Mouse (Mus musculus) forebrain, embryonic 13.5 days (tissue): ENCODE data around the gene Ncapd3. TPM values are rescaled to one million over a fixed set of nuclear protein-coding genes. Genes with fewer than 3 reads are reported as not detected.

Experiments used
- ATAC-seq: fragments of 200-750 bp; cut with Nextera tagmentation; 2 replicates; pipeline ENCODE4 v1.8.0; 2017
- H3K27ac ChIP-seq: fragments of 300-500 bp; sonication (generic); 2 replicates; pipeline ENCODE4 v1.5.1; 2015; ENCODE audit warnings: inconsistent platforms, mild to moderate bottlenecking, moderate library complexity
- H3K27me3 ChIP-seq: fragments of 300-500 bp; sonication (generic); 2 replicates; pipeline ENCODE4 v1.6.1; 2015; ENCODE audit warnings: mild to moderate bottlenecking, inconsistent platforms
- H3K36me3 ChIP-seq: fragments of 300-500 bp; sonication (generic); 2 replicates; pipeline ENCODE4 v1.6.1; 2015; ENCODE audit warnings: mild to moderate bottlenecking, inconsistent platforms; ENCODE audit not compliant: poor library complexity, severe bottlenecking
- H3K4me1 ChIP-seq: fragments of 300-500 bp; sonication (generic); 2 replicates; pipeline ENCODE4 v1.6.1; 2015; ENCODE audit warnings: inconsistent platforms
- H3K4me2 ChIP-seq: fragments of 300-500 bp; sonication (generic); 2 replicates; pipeline ENCODE4 v1.6.1; 2015; ENCODE audit warnings: inconsistent platforms, mild to moderate bottlenecking, moderate library complexity
- H3K4me3 ChIP-seq: fragments of 300-500 bp; sonication (generic); 2 replicates; pipeline ENCODE4 v1.5.1; 2015; ENCODE audit warnings: mild to moderate bottlenecking, inconsistent platforms
- H3K9ac ChIP-seq: fragments of 300-500 bp; sonication (generic); 2 replicates; pipeline ENCODE4 v1.6.1; 2015; ENCODE audit warnings: mild to moderate bottlenecking, inconsistent platforms
- H3K9me3 ChIP-seq: fragments of 300-500 bp; sonication (generic); replicated peaks from 2 replicates; pipeline ENCODE4 v1.6.1; 2016; ENCODE audit warnings: inconsistent platforms
- WGBS: fragments of 180-500 bp; shearing (Covaris S2); methylation state at CpG from one replicate; pipeline ENCODE4 v1.1.7; 2015; 5-methylcytosine and 5-hydroxymethylcytosine counted together
- polyA plus RNA-seq: library from polyadenylated mRNA; unstranded; fragments of >200 nt; fragmentation: Nextera tagmentation; extraction: Ambion mirVana; gene quantifications from 2 replicates; pipeline ENCODE4 v1.2.1, GENCODE M21; 2015

The Ncapd3 gene
- polyA plus RNA-seq, 1 experiment from 2014 or later, result 26.5 TPM

DNA sequence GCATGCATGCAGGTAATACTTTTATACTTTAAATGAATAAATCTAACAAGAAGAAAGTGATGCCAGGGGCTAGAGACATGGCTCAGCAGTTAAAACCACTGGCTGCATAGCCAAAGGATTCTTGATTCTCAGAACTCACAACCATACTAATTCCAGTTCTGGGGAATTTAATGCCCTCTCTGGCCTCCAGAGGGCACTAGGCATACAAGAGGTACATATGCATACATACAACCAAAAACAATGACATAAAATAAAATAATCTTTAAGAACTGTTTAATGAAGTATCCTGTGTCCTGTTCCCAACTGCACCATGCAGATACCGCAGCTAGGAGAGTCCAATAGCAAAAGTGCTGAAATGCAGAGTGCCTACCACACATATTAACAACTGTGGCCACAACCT, 104.4 kb downstream of the Ncapd3 start:
- Histone ChIP-seq H3K9ac (no peak overlapping the region), H3K36me3 (0 out of 2 replicates have a peak, but pooled peaks cover 10% of the 10 kb centered on the region), H3K27ac (no peak overlapping the region), H3K27me3 (no peaks in the 10 kb centered on the region), H3K9me3 (no peaks in the 10 kb centered on the region), H3K4me3 (no peak overlapping the region), H3K4me2 (no peak overlapping the region), H3K4me1 (no peaks in the 10 kb centered on the region)
- 78% methylated on average over 1 of the region's 1 CpGs for WGBS
- ATAC-seq, result peak; percentile 21; the same call in 1 of the 2 replicates

DNA sequence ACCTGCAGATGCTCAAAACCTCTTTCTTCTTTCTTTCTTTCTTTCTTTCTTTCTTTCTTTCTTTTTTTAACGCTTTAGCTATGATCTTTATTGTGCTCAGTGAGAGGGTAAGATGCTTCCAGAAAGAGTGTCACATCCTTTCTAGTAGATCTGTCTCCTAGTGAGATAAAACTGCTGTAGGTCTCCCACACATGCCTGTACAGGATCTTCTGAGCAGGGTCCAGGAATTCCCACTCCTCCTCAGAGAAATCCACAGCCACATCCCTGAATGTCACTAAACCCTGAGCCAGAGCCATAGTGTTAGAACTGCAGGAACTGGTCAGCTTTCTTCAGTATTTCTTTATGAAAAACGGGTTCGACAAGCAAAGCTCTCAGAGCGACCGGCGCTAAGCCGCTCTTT, 105.4 kb downstream of the Ncapd3 start:
- no peak overlapping the region for H3K4me2 ChIP-seq
- no peak overlapping the region for H3K4me3 ChIP-seq
- H3K27me3 ChIP-seq, result no peaks in the 10 kb centered on the region
- H3K4me1 ChIP-seq, result no peaks in the 10 kb centered on the region
- ATAC-seq, result no peak
- no peak overlapping the region for H3K9ac ChIP-seq
- peaks cover 15% of the 10 kb centered on the region for H3K36me3 ChIP-seq
- no peak overlapping the region for H3K27ac ChIP-seq
- WGBS, result 88% methylated on average over 7 of the region's 7 CpGs
- no peaks in the 10 kb centered on the region for H3K9me3 ChIP-seq

DNA sequence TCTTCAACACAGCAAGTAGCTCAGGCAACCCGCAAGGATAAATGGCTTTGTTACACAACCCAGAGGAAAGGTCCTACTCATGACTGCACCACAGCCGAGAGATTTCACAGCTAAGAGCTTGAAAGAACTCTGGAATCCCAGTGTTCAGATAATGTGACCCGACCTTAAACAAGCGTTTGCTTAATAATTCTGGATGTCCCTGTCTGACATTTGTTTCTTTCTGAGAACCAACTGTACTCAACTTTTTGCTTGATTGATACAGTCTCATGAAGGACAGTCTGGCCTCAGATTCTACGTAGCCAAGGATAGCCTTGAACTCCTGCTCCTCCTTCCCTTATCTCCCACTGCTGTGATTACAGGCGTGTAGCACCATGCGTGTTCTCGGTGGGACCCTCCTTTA, 106.7 kb downstream of the Ncapd3 start:
- no peak overlapping the region for H3K4me2 ChIP-seq
- H3K27me3 ChIP-seq, result no peaks in the 10 kb centered on the region
- H3K4me1 ChIP-seq, result no peaks in the 10 kb centered on the region
- no peak overlapping the region for H3K4me3 ChIP-seq
- H3K9me3 ChIP-seq, result no peaks in the 10 kb centered on the region
- peaks cover 27% of the 10 kb centered on the region for H3K36me3 ChIP-seq
- ATAC-seq, result no peak
- 91% methylated on average over 8 of the region's 8 CpGs for WGBS
- no peak overlapping the region for H3K9ac ChIP-seq
- no peak overlapping the region for H3K27ac ChIP-seq

DNA sequence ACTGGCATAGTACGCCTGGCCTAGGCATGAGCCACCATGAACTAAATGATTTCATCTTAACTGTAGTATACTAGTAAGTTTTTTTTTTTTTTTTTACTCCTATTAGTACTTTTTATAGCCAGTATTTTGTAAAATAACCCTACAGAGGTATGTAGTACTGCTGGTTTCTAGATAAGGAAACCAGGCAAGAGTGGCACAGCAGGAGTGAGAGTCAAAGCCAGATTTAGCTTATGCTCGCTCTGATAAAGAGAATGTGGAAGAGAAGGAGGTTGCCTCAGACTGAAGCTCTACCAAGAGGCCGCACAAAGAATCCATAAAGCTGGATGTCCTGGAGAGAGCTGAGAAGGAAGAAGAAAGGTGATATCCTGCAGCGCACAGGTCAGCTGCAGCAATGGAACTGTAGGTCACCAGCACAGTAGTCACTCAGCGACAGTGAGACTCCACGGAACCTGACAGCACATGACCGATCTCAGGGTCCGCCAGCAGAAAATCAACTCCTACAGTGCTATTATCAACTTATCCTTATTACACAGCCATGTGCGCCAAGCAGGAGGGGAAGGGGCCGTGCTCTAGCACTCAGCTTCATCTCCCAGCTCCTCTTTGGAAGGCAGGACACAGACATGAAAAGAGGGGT, 110.6 kb downstream of the Ncapd3 start:
- Histone ChIP-seq H3K9me3 (no peaks in the 10 kb centered on the region), H3K9ac (no peak overlapping the region), H3K36me3 (peaks cover 43% of the 10 kb centered on the region), H3K4me2 (no peak overlapping the region), H3K4me1 (peaks cover 10% of the 10 kb centered on the region; the same call in 1 of the 2 replicates), H3K4me3 (no peak overlapping the region), H3K27ac (no peak overlapping the region), H3K27me3 (no peaks in the 10 kb centered on the region)
- 95% methylated on average over 10 of the region's 10 CpGs for WGBS
- no peak for ATAC-seq

DNA sequence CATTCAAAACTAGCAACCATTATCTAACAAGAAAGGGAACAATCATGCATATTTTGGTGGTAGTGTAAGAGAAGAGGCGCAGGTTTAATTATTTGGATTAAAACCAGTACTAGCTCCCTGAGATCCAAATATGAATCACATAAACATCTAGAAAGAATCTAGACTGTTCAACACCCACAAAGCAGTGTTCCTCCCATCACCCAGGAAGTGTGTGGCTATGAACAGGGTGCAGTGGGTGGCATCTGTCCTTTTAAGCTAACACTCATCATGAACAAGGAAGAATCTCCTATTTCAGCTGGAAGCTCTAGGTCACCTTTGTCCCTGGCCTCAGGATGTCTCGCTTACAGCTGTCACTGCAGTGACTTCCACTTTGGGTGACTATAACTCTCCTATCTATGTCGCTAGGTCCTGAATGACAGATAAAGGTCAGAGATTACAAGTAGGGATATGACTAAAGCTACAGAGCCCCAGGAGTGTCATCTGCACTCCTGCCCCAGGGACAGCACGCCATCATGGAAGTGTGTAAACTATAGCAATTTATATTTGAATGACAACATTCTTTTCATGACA, 114.4 kb downstream of the Ncapd3 start:
- Histone ChIP-seq H3K4me2 (no peak overlapping the region), H3K27ac (no peak overlapping the region), H3K36me3 (peaks cover 50% of the 10 kb centered on the region), H3K4me3 (no peak overlapping the region), H3K9ac (no peak overlapping the region), H3K9me3 (no peaks in the 10 kb centered on the region), H3K4me1 (peaks cover 36% of the 10 kb centered on the region), H3K27me3 (no peaks in the 10 kb centered on the region)
- no peak for ATAC-seq
- WGBS, result 87% methylated on average over 4 of the region's 4 CpGs

Other genes starting within 250 kb of the Ncapd3 start
- gene Glb1l2, start 223.7 kb upstream of the Ncapd3 start, polyA plus RNA-seq, result 2.6 and 3.3 TPM in 2 replicates
- gene Glb1l3, start 169.3 kb upstream of the Ncapd3 start, polyA plus RNA-seq, result not detected in 2 replicates
- gene Gm1110, start 107.1 kb upstream of the Ncapd3 start, polyA plus RNA-seq, result 0.21 and 0.30 TPM in 2 replicates
- 38.2 and 47.5 TPM in 2 replicates for gene Acad8, start 30.6 kb upstream of the Ncapd3 start, polyA plus RNA-seq
- 154 and 156 TPM in 2 replicates for gene Thyn1, start 30.5 kb upstream of the Ncapd3 start, polyA plus RNA-seq
- 52.6 and 56.5 TPM in 2 replicates for gene Vps26b, start 110 bp upstream of the Ncapd3 start, polyA plus RNA-seq
- 113 and 123 TPM in 2 replicates for gene Jam3, start 125.2 kb downstream of the Ncapd3 start, polyA plus RNA-seq